Mouse (Mus musculus): ENCODE measurements at regions not wholly inside any gene's neighbourhood (a gene's known extent, or its start where the extent isn't known, plus 50 kb on each side); places are given as distances from the start of the nearest gene placed in this dataset.
"Not testable (repeated sequence)": the region's sequence is repeated elsewhere in the genome, so short reads cannot be mapped to it uniquely, and the experiment has no call there.

GRCm38 (mm10) chr2:17845447-17846092 is 114.3 kb upstream of the Nebl start:
- DNase-seq: not testable (repeated sequence)

DNA sequence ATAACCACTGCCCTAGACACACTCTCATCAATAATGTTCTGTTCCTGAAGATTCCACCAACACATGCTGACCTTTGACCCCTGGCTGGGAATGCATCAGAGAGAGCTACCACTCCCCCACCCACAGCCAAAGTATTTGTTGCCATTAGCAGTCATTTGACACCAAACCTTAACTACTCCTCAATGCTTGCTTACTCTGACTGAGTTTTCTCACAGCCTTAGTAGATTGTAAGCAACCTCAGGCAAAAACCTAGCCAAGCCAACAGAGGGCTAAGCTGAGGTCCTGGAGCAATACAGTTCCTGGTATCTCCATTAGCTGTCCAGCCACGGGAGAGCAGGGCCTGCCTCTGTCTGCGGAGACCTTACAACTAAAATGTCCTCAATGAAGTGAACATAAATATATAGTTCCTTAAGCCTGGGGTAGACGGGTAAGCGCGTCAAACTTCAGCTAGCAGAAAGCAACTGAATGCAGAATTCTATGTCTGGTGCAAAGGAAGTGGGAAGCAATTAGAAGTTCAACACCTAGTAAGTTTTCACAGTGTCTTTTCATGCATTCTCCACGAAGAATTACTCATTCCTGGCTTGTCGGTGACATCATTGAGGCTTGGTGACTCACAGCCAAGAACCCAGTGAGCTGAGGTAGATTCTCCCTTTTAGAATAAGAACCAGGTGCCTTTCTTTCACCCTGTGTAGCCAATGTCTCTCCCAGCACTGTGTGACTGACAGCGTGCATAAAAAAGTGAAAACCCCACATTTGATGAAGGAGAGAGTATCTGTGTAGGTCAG is 113.6 kb upstream of the Nebl start:
- no peak for DNase-seq

- DNase-seq: peak; percentile 38
Measured at GRCm38 (mm10) chr2:17841963-17842362, 110.7 kb upstream of the Nebl start.

DNA sequence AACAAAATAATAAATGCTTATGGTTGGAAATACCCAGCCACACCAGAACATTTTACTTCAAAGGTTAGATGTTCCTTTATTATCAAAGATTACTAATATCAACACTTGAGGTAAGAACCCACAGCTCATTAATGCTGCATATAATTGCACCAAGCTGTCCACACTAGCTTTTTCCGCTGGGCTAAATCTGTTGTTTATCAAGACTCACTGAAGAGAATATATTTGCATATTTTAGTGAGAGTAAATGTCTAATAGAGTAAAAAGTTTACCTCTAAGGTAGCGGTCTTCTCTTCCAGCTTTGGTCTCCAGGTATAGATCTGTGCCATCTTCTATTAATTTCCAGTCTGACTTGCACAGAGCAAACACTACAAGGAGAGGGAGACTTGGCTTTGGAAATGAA is 110.3 kb upstream of the Nebl start:
- no peak for DNase-seq

DNA sequence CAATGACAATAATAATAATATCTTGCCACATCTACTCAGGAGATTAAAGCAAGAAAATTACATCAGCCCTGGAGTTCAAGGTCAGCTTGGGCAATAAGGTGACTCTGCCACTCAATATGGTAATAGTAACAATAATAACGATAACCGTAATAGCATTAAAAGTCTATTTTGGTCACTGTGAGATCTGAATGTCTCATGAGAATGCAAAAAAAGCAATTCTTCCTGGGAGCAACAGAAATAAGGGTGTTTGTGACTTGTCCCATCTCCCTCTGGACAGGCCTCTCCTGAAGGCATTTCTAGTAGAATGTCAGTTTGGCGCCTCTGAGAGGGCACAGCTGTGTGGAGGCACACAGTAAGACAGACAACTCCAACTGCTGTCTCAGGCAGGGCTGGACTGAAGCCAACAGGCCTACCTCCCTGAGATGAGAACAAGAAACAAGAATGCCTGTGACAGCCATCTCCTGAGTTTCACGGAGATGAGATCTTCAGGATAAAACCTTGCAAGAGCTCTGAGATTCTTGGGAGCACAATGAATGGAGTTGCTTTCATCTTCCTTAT is 109.8 kb upstream of the Nebl start:
- DNase-seq: no peak

- no peak for DNase-seq
Measured at GRCm38 (mm10) chr2:17839649-17840048, 108.4 kb upstream of the Nebl start.

DNA sequence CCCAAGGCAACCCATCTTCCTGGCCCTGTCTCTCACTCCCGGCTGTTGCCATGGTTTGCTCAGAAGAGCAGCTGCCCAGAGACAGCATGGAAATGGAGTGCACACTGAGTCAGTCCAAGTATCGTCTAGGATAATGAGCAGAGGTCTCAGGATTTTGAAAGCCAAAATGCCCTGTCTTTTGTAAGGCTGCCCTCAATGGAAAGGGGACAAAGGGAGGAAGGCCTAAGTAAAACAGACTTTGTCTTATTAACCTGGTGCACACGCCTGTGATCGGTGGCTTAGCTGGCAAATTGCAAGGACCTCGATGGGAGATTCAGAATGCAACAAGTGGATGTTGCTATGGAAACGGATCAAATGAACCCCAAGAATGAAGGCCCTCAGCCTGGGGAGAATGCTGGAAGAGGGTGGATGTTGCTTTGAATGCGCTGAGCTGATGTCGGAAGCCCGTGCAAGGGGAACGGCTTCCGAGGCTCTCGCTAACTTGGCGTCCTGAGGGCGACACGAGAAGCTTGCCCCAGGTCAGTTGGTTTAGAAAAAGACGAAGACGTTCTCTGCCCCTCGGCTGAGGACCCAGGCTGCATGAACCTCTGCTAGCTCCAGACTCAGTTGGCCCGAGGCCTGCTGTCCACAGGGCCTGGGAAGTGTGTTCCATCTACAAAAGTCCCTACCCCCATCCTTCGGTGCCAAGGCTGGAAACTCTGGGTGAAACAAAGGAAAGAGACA is 107.8 kb upstream of the Nebl start:
- no peak for DNase-seq

DNA sequence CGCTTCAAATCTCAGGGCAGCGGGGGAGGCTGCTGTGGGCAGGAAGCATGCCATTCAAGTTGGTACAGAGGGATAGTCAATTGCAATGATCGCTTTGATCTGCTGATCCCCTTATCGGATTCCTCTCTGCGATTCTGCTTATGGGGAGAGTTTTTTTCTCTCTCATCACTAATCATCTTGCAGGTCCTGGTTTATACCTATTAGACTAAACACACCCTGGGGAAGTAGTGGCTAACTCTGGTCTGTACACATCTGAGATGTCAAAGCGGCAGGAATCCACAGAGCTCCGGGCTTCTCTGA is 107.1 kb upstream of the Nebl start:
- DNase-seq: no peak

GRCm38 (mm10) chr2:17837541-17838380 is 106.5 kb upstream of the Nebl start:
- no peak for DNase-seq

DNA sequence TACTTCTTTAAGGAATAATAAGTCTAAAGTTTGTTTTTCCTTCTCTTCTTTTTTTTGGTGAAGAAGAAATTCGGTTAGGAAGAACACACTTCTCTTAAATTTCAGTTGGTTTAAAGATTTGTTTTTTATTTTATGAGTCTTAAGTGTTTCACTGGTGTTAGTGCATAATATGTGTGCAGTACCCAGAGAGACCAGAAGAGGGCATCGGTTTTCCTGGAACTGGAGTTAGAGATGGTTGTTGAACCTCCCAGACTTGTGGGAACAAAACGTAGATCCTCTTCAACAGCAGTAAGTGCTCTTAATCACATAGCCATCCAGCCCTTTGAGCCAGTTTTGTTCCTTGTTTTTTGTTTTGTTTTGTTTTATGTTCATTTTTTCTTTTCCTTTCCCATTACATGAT is 101.5 kb upstream of the Nebl start:
- DNase-seq: no peak

DNA sequence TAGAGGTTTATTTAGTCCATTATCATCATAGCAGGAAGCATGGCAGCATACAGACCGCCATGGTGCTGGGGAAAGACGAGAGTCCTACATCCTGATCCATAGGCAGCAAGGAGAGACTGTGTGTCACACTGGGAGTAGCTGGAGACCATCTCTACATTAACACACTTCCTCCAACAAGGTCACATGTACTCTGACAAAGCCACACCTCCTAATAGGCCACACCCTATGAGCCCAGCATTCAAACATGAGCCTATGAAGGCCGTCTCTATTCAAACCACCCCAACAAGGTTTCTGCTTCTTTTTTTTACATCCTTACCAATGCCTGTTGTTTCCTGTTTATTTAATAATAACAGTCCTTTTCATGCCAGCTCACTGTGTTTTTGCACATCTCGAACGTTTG is 99.0 kb upstream of the Nebl start:
- no peak for DNase-seq

GRCm38 (mm10) chr2:17825271-17825670 is 94.0 kb upstream of the Nebl start:
- DNase-seq: no peak

DNA sequence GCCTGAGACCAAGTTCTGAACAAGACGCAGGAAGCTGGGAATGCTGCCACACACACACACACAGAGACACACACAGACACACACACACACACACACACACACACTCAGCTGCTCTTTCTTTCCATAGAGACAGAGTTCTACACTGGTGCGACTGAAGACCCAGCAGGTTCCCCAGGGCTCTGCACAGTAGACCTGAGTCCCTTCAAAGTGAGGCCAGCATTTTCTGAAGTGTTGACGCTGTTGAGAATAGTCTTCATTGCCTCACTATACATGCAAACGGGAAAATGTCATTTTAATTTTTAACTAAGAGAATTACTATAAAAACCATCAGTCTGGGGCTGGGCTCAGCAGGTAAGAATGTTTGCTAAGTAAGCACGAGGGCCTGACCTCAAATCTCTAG is 92.9 kb upstream of the Nebl start:
- no peak for DNase-seq

- DNase-seq: no peak
Measured at GRCm38 (mm10) chr2:17822621-17823006, 91.3 kb upstream of the Nebl start.

DNA sequence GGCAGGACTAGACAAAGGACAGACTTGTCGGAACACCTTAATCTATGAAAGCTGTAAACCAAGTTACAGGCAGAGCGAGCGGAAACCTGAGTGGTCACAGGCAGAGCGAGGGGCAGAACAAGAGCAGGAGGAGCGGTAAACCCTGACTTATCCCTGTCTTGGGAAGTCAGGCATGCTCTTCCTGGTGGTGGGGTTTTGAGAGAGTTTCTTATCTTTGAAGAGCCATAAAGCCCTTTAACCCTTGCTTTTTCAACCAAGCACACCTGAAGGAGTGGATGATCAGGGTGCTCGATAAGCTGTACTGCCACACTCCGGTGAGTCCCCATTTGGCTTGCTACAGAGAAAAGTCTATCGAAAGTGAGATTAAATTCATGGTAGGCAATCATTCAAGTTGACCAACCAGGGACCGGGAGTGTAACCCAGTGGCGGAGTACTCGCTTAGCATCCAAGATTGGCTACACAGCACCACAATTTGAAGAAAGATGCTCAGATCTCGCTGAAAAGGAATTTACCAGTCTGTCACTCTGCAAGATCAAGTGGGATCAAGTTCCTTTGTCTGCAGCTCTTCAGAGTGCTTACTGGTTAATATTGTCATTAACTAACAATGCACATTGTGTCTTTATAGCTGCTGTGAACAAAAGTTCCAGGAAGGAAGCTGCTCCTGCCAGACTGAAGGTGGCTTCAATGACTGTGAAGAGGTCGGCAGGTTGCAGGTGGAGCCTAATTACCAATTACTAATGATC is 90.8 kb upstream of the Nebl start:
- no peak for DNase-seq

DNA sequence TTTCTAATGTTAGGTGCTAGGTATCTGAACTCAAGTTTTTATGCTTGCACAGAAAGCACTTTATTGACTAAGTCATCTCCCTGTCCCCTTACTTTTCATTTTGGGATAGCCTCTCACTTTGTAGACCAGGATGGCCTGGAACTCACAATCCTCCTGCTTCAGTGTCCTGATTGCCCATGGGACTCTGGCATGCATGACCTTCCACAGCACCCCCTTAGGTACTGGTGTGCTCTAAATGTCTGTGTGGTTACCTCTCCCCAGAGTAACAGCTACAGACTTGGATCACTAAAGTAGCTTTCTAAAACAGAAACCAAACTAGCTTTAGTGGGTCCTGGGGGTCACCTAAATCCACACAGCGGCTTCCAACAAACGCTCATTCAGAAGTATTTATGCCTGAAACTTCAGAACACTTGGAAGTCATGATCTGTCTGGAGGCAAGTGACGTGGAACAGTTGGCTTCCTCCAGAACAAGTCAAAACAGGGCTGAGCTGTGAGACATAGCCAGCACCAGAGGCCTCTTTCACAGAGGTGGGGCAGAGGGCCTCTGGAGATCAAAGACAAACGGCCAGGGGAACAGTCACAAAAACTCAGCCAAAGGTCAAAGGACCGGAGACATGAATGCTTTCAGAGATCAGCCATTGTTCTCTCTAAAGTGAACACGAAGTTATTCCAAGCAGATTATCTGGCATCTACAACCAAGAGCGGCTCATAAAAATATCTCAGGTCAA is 80.8 kb upstream of the Nebl start:
- DNase-seq: no peak

Data from adrenal gland, postnatal 10 days (tissue).